Mouse (Mus musculus): ENCODE measurements around the gene Mapk12. TPM values are rescaled to one million over a fixed set of nuclear protein-coding genes. Genes with fewer than 3 reads are reported as not detected.

Gene Mapk12
- total RNA-seq, 4 experiments from 2014 or later, result 4.9 to 9.7 (median 7.0) TPM

DNA sequence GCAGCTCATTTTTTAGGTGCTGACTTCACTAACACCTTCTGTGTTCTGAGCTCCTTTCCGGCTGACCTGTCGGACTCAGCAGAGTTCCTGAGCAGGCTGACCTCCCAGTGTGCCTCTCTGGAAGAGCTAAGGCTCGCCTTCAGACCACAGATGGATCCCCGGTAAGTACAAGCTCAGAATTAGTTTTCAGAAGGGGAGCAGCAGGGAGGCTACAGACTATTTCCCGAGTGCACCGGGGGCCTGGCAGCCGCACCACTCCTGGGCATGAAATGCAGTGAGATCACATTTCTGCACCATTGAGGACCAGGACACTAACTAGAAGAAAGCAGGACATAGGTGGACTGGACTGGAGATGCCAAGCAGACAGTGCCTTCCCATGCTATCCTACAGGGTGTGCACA is 41.9 kb downstream of the Mapk12 start:
- DNase-seq (ENCODE audit: low spot score in 2 of 2), result no peak

DNA sequence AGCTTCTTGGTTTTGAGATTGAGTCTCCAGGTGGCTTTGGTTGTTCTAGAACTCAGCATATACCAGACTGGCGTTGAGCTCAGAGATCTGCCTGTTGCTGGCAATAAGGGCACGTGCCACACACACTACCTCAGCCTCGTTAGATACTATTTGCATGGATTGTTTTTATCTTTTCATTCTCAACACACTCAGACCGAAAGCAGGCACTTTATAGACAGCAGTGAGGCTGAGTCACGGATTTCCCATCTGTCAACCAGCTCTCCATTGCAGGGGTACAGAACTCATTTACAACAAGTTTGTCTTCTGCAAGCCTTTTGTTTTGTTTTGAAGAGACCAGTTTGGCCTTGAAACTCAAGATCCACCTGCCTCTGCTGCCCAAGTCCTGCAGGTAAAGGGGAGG is 43.1 kb downstream of the Mapk12 start:
- DNase-seq (ENCODE audit: low spot score in 2 of 2), result peak in 1 of 2 experiments; percentile 68

DNA sequence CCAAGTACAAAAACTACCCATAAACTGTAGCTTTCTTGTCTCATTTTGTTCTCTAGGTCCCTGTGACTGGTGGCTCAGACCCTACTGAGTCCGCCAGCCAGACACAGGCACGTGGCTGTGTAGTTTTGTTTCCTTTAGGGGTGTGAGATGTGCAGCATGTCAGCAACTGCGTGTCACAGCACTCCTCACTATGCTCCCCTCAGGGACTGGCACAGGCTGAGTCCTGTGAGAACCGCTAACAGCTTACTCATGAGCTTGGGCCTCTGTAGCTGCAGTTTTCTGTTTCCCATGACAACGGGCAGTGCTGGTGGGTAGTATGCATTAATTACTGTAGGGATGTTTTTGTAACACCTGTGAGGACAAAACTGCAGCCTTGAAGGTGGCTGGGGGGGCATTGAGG is 48.3 kb downstream of the Mapk12 start:
- no peak for DNase-seq (ENCODE audit: low spot score in 2 of 2)

DNA sequence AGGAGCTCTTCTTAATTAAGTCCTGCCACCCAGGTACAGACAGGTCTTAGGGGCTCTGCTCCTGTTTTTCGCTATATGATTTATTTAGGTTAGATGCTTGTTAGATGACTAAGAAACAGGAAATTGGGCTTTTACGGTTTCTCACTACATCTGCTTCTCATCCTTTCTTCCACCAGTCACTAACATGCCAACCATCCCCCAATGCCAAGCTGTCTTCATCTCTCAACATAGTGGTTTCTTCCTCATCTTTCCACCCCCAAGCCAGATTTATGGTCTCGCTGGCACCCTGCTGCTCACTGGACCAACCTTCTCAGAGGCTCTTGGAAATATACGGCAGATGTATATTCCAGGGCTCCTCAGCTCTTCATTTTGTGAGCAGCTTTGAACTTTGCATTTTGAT is 49.8 kb downstream of the Mapk12 start:
- DNase-seq (ENCODE audit: low spot score in 2 of 2), result no peak

DNA sequence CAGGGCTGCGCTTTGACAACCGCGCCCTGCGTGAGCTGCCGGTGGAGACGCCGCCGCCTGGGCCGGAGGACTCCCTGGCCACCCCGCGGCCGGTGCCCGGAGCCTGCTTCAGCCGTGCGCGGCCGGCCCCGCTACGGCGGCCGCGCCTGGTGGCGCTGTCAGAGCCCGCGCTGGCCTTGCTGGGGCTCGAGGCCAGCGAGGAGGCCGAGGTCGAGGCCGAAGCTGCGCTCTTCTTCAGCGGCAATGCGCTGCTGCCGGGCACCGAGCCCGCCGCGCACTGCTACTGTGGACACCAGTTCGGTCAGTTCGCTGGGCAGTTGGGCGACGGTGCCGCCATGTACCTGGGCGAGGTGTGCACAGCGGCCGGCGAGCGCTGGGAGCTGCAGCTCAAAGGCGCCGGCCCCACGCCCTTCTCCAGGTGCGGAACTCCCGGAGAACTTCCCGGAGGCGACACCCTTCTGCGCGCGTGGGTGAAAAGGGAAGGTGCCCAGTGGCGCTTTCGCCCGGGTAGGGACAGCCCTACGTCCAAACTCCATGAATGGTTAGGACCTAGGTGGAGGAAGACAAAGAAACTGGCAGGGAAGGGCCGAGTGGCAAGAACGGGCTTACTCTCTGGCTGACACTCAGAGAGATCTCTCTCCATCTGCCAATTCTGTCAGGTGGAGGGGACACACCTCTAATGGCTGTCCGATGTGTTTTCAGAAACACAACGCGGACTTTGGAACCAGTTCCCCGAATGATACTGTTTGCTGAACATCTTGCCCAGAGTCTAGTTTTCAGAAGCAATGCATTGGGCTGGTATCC is 51.1 kb downstream of the Mapk12 start:
- DNase-seq (ENCODE audit: low spot score in 2 of 2), result no peak

DNA sequence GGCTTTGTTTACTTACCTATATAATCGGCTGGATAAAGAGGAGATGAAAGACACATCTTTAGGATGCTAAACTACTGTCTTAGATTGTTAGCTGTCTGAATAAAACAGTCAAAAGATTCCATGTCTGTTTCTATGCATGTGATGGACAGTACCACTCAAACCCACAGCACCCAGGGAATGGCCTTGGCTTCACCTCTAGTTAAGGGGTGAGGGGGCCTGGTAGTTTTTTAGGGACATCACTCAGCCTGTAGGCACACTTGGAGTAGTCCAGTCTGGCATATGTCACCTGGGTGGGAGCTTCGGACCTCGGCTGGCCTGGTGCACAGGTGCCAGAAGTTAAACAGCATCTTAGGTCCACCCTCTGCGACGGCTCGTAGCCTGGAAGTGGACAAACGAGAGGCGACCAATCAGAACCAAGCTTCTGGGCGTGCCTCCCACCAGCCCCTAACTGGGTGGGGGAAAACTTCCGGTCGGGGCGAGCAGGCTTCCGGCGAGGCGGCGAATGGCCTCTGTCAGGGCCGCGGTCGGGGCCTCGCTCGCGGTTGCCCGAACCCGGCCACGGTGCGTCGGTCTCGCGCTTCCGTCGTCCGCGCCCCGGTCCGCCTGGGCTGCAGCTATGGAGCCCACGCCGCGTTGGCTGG is 51.8 kb downstream of the Mapk12 start, which contains the start of gene Selenoo:
TSS of gene Selenoo (plus strand) at position 478 of the 641 bp plus-strand sequence.
- peak; percentile 84 to 86 for DNase-seq (ENCODE audit: low spot score in 2 of 2)

DNA sequence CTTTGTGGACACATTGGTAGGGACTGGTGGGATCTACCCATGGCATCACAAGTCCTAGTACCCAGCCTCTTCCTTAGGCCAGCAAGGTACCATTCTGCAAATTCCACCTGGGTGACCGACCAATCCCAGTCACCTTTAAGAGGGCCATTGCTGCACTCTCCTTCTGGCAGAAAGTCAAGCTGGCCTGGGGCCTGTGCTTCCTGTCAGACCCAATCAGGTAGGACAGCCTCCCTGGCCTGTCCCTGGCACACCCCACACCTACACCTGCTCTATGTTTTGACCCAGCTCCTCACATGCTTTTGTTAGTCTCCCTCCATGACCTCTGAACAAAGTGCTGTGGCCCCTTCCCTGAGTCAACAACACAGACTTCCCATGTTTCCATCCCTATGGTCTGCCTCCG is 55.7 kb downstream of the Mapk12 start:
- no peak for DNase-seq (ENCODE audit: low spot score in 2 of 2)

DNA sequence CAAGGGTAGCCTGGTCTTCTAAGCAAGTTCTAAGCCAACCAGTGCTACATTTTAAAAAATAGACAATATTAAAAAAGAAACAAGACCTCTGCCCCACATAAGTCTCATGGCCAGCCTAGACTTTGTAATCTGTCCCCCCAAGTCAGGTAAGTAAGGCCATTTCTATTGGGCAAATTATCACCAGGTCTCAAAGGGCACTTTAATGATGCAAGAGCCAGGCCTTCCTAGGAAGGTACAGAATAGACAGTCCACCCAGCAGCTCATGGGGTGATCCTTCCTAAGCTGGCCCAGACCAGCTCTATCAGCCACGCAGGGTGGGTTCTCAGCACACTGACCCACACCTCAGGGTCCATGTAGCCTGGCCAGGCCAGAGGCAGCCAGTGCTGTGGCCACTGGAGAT is 56.6 kb downstream of the Mapk12 start:
- no peak for DNase-seq (ENCODE audit: low spot score in 2 of 2)

Small RNA genes within 50 kb of the gene (microRNA-seq; reads per million reads assigned to microRNA genes)
- gene Mir6958 (3.8 to 4.3 reads per million in 2 experiments), gene Mir7118 (0.32 to 1.0 reads per million in 2 experiments)

Other genes with a start within 250 kb of the Mapk12 start
- 1 to 10 TPM; 1.2 to 4.3 (median 2.7) TPM for gene Ttll8, start 186.3 kb downstream of the Mapk12 start, total RNA-seq (2022)
- gene Mlc1, start 161.7 kb downstream of the Mapk12 start, total RNA-seq (2022), result 100 to 1,000 TPM; 114 to 176 (median 137) TPM
- gene Mov10l1, start 157.8 kb downstream of the Mapk12 start, total RNA-seq (2022), result under 1 TPM in 1 of 4 experiments, not detected in 3; 0.29 TPM
- gene Panx2, start 81.0 kb downstream of the Mapk12 start, total RNA-seq (2022), result 100 to 1,000 TPM; 126 to 157 (median 144) TPM
- gene Trabd, start 65.6 kb downstream of the Mapk12 start, total RNA-seq (2022), result 10 to 100 TPM; 20.5 to 22.3 (median 22.0) TPM
- gene Selenoo, start 51.6 kb downstream of the Mapk12 start, total RNA-seq (2022), result 10 to 100 TPM; 22.9 to 25.4 (median 23.4) TPM
- 10 to 100 TPM; 26.1 to 38.9 (median 32.8) TPM for gene Tubgcp6, start 17.6 kb downstream of the Mapk12 start, total RNA-seq (2022)
- gene Hdac10, start 12.0 kb downstream of the Mapk12 start, total RNA-seq (2022), result 10 to 100 TPM; 14.7 to 19.3 (median 15.9) TPM
- 10 to 100 TPM; 21.4 to 27.4 (median 24.8) TPM for gene Mapk11, start 8.9 kb upstream of the Mapk12 start, total RNA-seq (2022)
- 10 to 100 TPM; 54.0 to 78.5 (median 67.5) TPM for gene Plxnb2, start 40.1 kb upstream of the Mapk12 start, total RNA-seq (2022)
- 10 to 100 TPM; 38.9 to 52.1 (median 45.1) TPM for gene Dennd6b, start 55.8 kb upstream of the Mapk12 start, total RNA-seq (2022)
- gene Ppp6r2, start 70.8 kb upstream of the Mapk12 start, total RNA-seq (2022), result 100 to 1,000 TPM; 147 to 171 (median 157) TPM
- 100 to 1,000 TPM; 317 to 349 (median 325) TPM for gene Sbf1, start 174.6 kb upstream of the Mapk12 start, total RNA-seq (2022)
- gene Adm2, start 182.0 kb upstream of the Mapk12 start, total RNA-seq (2022), result not detected
- not detected for gene Miox, start 193.7 kb upstream of the Mapk12 start, total RNA-seq (2022)
- gene Lmf2, start 215.0 kb upstream of the Mapk12 start, total RNA-seq (2022), result 10 to 100 TPM; 17.7 to 25.3 (median 21.2) TPM
- 100 to 1,000 TPM in 2 of 4 experiments, 10 to 100 TPM in 2; 92.2 to 107 (median 97.7) TPM for gene Ncaph2, start 215.0 kb upstream of the Mapk12 start, total RNA-seq (2022)
- gene Sco2, start 233.1 kb upstream of the Mapk12 start, total RNA-seq (2022), result 10 to 100 TPM; 29.5 to 34.5 (median 33.1) TPM
- gene Tymp, start 236.3 kb upstream of the Mapk12 start, total RNA-seq (2022), result 1 to 10 TPM in 3 of 4 experiments, under 1 TPM in 1; 0.76 to 1.6 (median 1.2) TPM
- 1 to 10 TPM; 3.2 to 6.7 (median 3.9) TPM for gene Odf3b, start 238.6 kb upstream of the Mapk12 start, total RNA-seq (2022)
- 1 to 10 TPM in 1 of 4 experiments, under 1 TPM in 3; 0.31 to 1.7 (median 0.48) TPM for gene Klhdc7b, start 244.2 kb upstream of the Mapk12 start, total RNA-seq (2022)

Measured in layer of hippocampus, adult 8-10 months (tissue).